Mouse (Mus musculus): ENCODE data around the gene Ptpn23.

DNA sequence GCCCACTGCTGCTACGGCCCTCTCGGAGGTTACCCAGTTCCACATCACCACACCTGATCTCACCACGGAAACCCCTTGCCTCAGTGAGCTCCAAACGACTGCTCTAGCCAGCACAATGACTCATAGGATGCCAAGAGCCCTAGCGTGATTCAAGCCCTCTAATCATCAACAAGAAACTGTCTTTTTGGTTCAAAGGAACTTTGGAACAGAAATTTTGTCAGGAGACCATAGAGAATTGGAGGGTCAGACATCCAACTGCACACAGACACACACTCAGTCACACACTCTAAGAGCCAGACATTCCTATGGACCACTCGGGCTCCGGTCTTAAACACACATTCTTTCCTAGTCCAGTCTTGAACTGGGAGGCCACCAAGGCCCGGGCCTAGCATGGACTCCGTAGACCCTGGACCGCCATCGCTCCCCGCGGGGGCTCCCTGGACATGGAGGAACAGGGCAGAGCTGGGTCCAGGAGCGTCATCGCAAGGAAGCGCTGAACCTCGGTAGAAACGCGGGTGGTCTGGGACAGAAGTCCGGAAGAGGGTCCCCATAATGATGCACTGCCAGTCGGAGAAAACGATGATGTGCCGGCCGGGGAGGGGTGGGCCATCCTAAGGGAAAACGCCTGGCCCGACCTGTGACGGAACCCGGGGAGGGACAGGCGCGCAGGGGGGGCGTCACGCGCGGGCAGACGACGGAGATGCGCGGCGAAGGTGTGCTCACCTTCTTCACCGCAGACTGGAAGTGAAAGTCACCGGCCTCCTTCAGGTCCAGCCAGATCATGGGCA is 508 bp downstream of the Ptpn23 start:
- TF ChIP-seq CTCF (IDR thresholded peaks at IDR 0.05; ENCODE audit: low read depth) (no peak), EP300 (IDR thresholded peaks at IDR 0.05; ENCODE audit: low read depth) (no peak)
